Mouse (Mus musculus) testis, adult 2 months (tissue): ENCODE data around the gene Vmn1r213.

ENCODE experiments used
- CTCF ChIP-seq: fragments of 200-500 bp; IDR thresholded peaks from 2 replicates; pipeline ENCODE4 v1.5.1; 2012; ENCODE audit warnings: low read depth, mild to moderate bottlenecking, inconsistent platforms, low read length, moderate library complexity; ENCODE audit not compliant: control insufficient read depth, insufficient read depth, insufficient replicate concordance
- POLR2A ChIP-seq: fragments of 200-500 bp; IDR thresholded peaks from 2 replicates; pipeline ENCODE4 v1.6.1; 2012; ENCODE audit warnings: low read depth, mild to moderate bottlenecking, inconsistent platforms, low read length, moderate library complexity; ENCODE audit not compliant: control insufficient read depth

DNA sequence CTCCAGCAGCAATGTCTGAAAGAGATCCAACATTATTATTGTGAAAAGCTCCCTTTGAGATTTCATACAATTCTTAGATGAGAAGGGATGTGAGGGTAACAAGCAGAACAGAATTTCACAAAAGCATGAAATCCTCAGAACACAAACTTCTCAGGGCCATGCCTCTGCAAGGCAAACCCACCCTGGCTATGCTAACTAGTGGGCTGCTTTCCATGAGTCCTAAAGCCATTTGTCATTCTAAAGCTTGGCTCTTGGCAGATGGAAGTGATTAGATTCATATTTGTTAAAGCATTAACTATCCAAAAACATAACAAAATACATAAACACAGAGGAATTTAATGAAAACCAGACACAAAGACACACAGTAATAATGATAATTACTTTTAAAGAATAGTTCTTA is 10.7 kb downstream of the Vmn1r213 start:
- TF ChIP-seq CTCF (no peak), POLR2A (no peak)
